ENCODE assay signal across 8 mouse cellular contexts in the genomic region with DNA sequence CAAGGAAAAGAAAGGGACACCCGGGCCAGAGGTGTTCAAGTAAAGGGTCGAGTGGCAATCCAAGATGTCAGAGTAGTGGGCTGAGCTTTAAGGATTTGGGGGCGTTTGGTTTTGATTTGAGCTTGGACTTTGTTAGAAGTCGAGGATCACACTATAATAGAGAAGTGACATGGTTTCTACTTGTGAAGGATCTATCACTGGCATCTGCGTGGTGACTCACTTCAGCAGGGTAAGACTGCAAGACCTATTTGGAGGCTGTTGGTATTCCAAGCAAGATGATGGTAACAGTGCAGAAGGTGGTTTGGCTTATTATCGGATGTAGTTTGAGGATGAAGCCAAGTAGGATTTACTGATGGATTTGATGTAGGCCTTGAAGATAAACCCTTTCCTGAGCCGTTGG. TPM values are rescaled to one million over a fixed set of nuclear protein-coding genes. Genes with fewer than 3 reads are reported as not detected.
DNase-seq lines count a peak whose midpoint lies in the region; ATAC-seq and TF ChIP-seq lines count a peak whose summit lies in the region.

No protein-coding gene starts in this region.

- H3K4me1 ChIP-seq in heart, adult 2 months (ENCODE audit: control insufficient read depth, insufficient read depth, low read length) = peaks cover 1% of the 10 kb centered on the region
- H3K4me1 ChIP-seq in MEL (ENCODE audit: control insufficient read depth in 1 of 2, insufficient read depth in 2 of 2, low read length in 2 of 2) = peaks cover 0 to 9% of the 10 kb centered on the region in 2 experiments; a peak in 1 of 4 replicates
- peaks cover 20% of the 10 kb centered on the region for H3K4me1 ChIP-seq in hindbrain, embryonic 10.5 days (replicated peaks)
- peaks cover 16% of the 10 kb centered on the region for H3K4me1 ChIP-seq in midbrain, embryonic 12.5 days

- no peak for TF ChIP-seq POLR2A in heart, adult 2 months (IDR thresholded peaks at IDR 0.05; ENCODE audit: insufficient read depth, low read depth, low read length)
- TF ChIP-seq POLR2A in MEL (IDR thresholded peaks at IDR 0.05; ENCODE audit: control insufficient read depth in 1 of 2, insufficient read depth in 1 of 2, low read depth in 1 of 2, low read length in 2 of 2, poor library complexity in 1 of 2) = no peak

- H3K27me3 ChIP-seq in heart, adult 2 months (ENCODE audit: control insufficient read depth, insufficient read depth, low read length) = no peaks in the 10 kb centered on the region
- no peaks in the 10 kb centered on the region for H3K27me3 ChIP-seq in MEL (ENCODE audit: control insufficient read depth in 1 of 2, insufficient read depth in 2 of 2, low read length in 2 of 2)
- no peaks in the 10 kb centered on the region for H3K27me3 ChIP-seq in hindbrain, embryonic 10.5 days (ENCODE audit: insufficient read depth, poor library complexity, severe bottlenecking)
- H3K27me3 ChIP-seq in midbrain, embryonic 12.5 days = peaks cover 12% of the 10 kb centered on the region

- TF ChIP-seq EP300 in heart, adult 2 months (IDR thresholded peaks at IDR 0.05; ENCODE audit: insufficient read depth, low read depth, low read length) = no peak
- TF ChIP-seq EP300 in MEL (IDR thresholded peaks at IDR 0.05; ENCODE audit: low read depth in 1 of 2, low read length in 2 of 2) = no peak

- H3K4me3 ChIP-seq in heart, adult 2 months = peak overlapping the region; percentile 78
- peak overlapping the region; percentile 73 to 95 for H3K4me3 ChIP-seq in MEL (ENCODE audit: control insufficient read depth in 1 of 2, insufficient read depth in 1 of 2, low read depth in 2 of 2, low read length in 2 of 2)
- H3K4me3 ChIP-seq in hindbrain, embryonic 10.5 days = peak overlapping the region; percentile 95
- peak overlapping the region; percentile 93 for H3K4me3 ChIP-seq in midbrain, embryonic 12.5 days

- 37% methylated on average over 7 of the region's 7 CpGs for WGBS in heart, adult 2 months
- 61% methylated on average over 7 of the region's 7 CpGs for WGBS in hindbrain, embryonic 10.5 days
- WGBS in midbrain, embryonic 12.5 days = 55% methylated on average over 7 of the region's 7 CpGs

- H3K79me2 ChIP-seq in heart, adult 2 months (replicated peaks; ENCODE audit: control insufficient read depth, insufficient read depth, low read length) = peaks cover 4% of the 10 kb centered on the region; the same call in 1 of the 2 replicates
- H3K79me2 ChIP-seq in MEL (ENCODE audit: control insufficient read depth, insufficient read depth, low read length, poor library complexity) = peaks cover 30% of the 10 kb centered on the region

- TF ChIP-seq CTCF in heart, adult 2 months (IDR thresholded peaks at IDR 0.05) = no peak
- TF ChIP-seq CTCF in MEL (IDR thresholded peaks at IDR 0.05 in 2 of 3, conservative IDR thresholded peaks at IDR 0.05 in 1 of 3; ENCODE audit: control insufficient read depth in 1 of 3, insufficient read depth in 1 of 3, low read depth in 2 of 3, low read length in 3 of 3, poor library complexity in 1 of 3, severe bottlenecking in 1 of 3) = no peak

- no peak for ATAC-seq in midbrain, embryonic 12.5 days (ENCODE audit: low FRiP score, low read depth)

- H3K36me3 ChIP-seq in heart, adult 2 months (ENCODE audit: control insufficient read depth, insufficient read depth, low read length) = peaks cover 5% of the 10 kb centered on the region
- peaks cover 7 to 8% of the 10 kb centered on the region in 2 experiments for H3K36me3 ChIP-seq in MEL (ENCODE audit: control insufficient read depth in 1 of 2, insufficient read depth in 2 of 2, low read length in 2 of 2)
- peaks cover 27% of the 10 kb centered on the region for H3K36me3 ChIP-seq in hindbrain, embryonic 10.5 days
- peaks cover 26% of the 10 kb centered on the region for H3K36me3 ChIP-seq in midbrain, embryonic 12.5 days

- peak overlapping the region; percentile 73 for H3K4me2 ChIP-seq in midbrain, embryonic 12.5 days (replicated peaks)

- intact Hi-C loops in heart, adult 2 months (cut with DNase I) = loop anchor here (2.0 kb wide), 1 partner anchor 47 kb away; the partner anchor contains the start of gene Klhl42

- TF ChIP-seq RAD21 in MEL (IDR thresholded peaks at IDR 0.05; ENCODE audit: low read depth, low read length) = no peak

- DNase-seq in heart, adult 2 months = no peak
- no peak for DNase-seq in heart, adult 9 months (ENCODE audit: low spot score in 2 of 2)
- DNase-seq in MEL (ENCODE audit: low read depth, low spot score) = peak; percentile 72
- no peak for DNase-seq in hindbrain, embryonic 10.5 days (ENCODE audit: low spot score)
- no peak for DNase-seq in adrenal gland, adult 2 months
- DNase-seq in right cerebral cortex, postnatal 4 days = no peak
- DNase-seq in ovary, postnatal 10 days (ENCODE audit: low spot score) = no peak

- H3K9me3 ChIP-seq in MEL (replicated peaks; ENCODE audit: insufficient read depth, low read length) = no peaks in the 10 kb centered on the region
- H3K9me3 ChIP-seq in hindbrain, embryonic 10.5 days = no peaks in the 10 kb centered on the region
- H3K9me3 ChIP-seq in midbrain, embryonic 12.5 days = 0 out of 2 replicates have a peak, but pooled peaks cover 2% of the 10 kb centered on the region

- H3K27ac ChIP-seq in heart, adult 2 months = no peak overlapping the region; the same call in 1 of the 2 replicates
- no peak overlapping the region for H3K27ac ChIP-seq in MEL (ENCODE audit: control insufficient read depth, low read depth, low read length)
- H3K27ac ChIP-seq in hindbrain, embryonic 10.5 days = peak overlapping the region; percentile 98
- H3K27ac ChIP-seq in midbrain, embryonic 12.5 days (replicated peaks) = no peak overlapping the region

- H3K9ac ChIP-seq in heart, adult 2 months (ENCODE audit: low read depth, low read length) = no peak overlapping the region
- peak overlapping the region; percentile 96 for H3K9ac ChIP-seq in MEL (ENCODE audit: control insufficient read depth, low read depth, low read length, poor library complexity, severe bottlenecking)
- H3K9ac ChIP-seq in midbrain, embryonic 12.5 days (replicated peaks) = peak overlapping the region; percentile 91

TF ChIP-seq in MEL, 35 proteins besides CTCF, POLR2A, EP300 and RAD21:
- TF ChIP-seq ZNF384 (IDR thresholded peaks at IDR 0.05; ENCODE audit: low read depth, low read length) (no peak), CHD1 (IDR thresholded peaks at IDR 0.05; ENCODE audit: low read depth, low read length) (no peak), SMC3 (IDR thresholded peaks at IDR 0.05; ENCODE audit: low read depth, low read length) (no peak), HCFC1 (IDR thresholded peaks at IDR 0.05; ENCODE audit: low read depth, low read length) (no peak), JUND (IDR thresholded peaks at IDR 0.05; ENCODE audit: low read depth, low read length) (0 out of 2 replicates have a peak, but pooled peaks have one; percentile 38), KAT2A (conservative IDR thresholded peaks at IDR 0.05; ENCODE audit: low read depth, low read length) (no peak)
TF ChIP-seq in MEL: peak in this region for 1.

RNA-seq across cellular contexts. Expression of gene Mrps35, which starts 1.1 kb away (rescaled TPM):
- 100 to 1,000 TPM; 168 to 170 TPM for total RNA-seq in heart, adult 2 months (2021)
- 28.7 and 38.2 TPM in 2 replicates for polyA plus RNA-seq in heart, adult 2 months (2012; rRNA removed)
- 97.0 and 99.0 TPM in 2 replicates for total RNA-seq in MEL (2012; rRNA removed)
- 100 to 1,000 TPM in 1 of 2 experiments, not detected in 1; 148 TPM for polyA plus RNA-seq in MEL (2012; ENCODE audit: insufficient read depth in 1 of 2, insufficient read length in 2 of 2, low read depth in 1 of 2, low replicate concordance in 2 of 2, missing spikeins in 1 of 2)
- polyA plus RNA-seq in hindbrain, embryonic 10.5 days (2016; fragmentation: Nextera tagmentation; extraction: Ambion mirVana) = 104 and 106 TPM in 2 replicates
- polyA plus RNA-seq in midbrain, embryonic 12.5 days (2016; fragmentation: Nextera tagmentation; extraction: Ambion mirVana) = 70.6 and 83.0 TPM in 2 replicates
- total RNA-seq in adrenal gland, adult 2 months (2021) = 100 to 1,000 TPM in 1 of 2 experiments, 10 to 100 TPM in 1; 62.7 to 106 TPM
- polyA plus RNA-seq in adrenal gland, adult 2 months (2012; rRNA removed) = 5.9 and 6.7 TPM in 2 replicates

RNA-seq across cellular contexts. Expression of gene Rep15, which starts 11.2 kb away (rescaled TPM):
- total RNA-seq in heart, adult 2 months (2021) = under 1 TPM; 0.86 to 0.96 TPM
- 0.12 and 0.56 TPM in 2 replicates for polyA plus RNA-seq in heart, adult 2 months (2012; rRNA removed)
- 0.31 and 0.36 TPM in 2 replicates for total RNA-seq in MEL (2012; rRNA removed)
- polyA plus RNA-seq in MEL (2012; ENCODE audit: insufficient read depth in 1 of 2, insufficient read length in 2 of 2, low read depth in 1 of 2, low replicate concordance in 2 of 2, missing spikeins in 1 of 2) = under 1 TPM in 1 of 2 experiments, not detected in 1; 0.43 TPM
- 0.50 and 0.97 TPM in 2 replicates for polyA plus RNA-seq in hindbrain, embryonic 10.5 days (2016; fragmentation: Nextera tagmentation; extraction: Ambion mirVana)
- 0.42 and 0.81 TPM in 2 replicates for polyA plus RNA-seq in midbrain, embryonic 12.5 days (2016; fragmentation: Nextera tagmentation; extraction: Ambion mirVana)
- 1 to 10 TPM in 1 of 2 experiments, under 1 TPM in 1; 0.72 to 1.3 TPM for total RNA-seq in adrenal gland, adult 2 months (2021)
- 0.08 and 0.15 TPM in 2 replicates for polyA plus RNA-seq in adrenal gland, adult 2 months (2012; rRNA removed)

RNA-seq across cellular contexts. Expression of gene Mansc4, which starts 43.2 kb away (rescaled TPM):
- not detected for total RNA-seq in heart, adult 2 months (2021)
- polyA plus RNA-seq in heart, adult 2 months (2012; rRNA removed) = not detected in 2 replicates
- total RNA-seq in MEL (2012; rRNA removed) = not detected in 2 replicates
- polyA plus RNA-seq in MEL (2012; ENCODE audit: insufficient read depth in 1 of 2, insufficient read length in 2 of 2, low read depth in 1 of 2, low replicate concordance in 2 of 2, missing spikeins in 1 of 2) = under 1 TPM in 1 of 2 experiments, not detected in 1; 0.21 TPM
- 0.63 and 1.00 TPM in 2 replicates for polyA plus RNA-seq in hindbrain, embryonic 10.5 days (2016; fragmentation: Nextera tagmentation; extraction: Ambion mirVana)
- polyA plus RNA-seq in midbrain, embryonic 12.5 days (2016; fragmentation: Nextera tagmentation; extraction: Ambion mirVana) = 0.21 and 0.32 TPM in 2 replicates
- not detected for total RNA-seq in adrenal gland, adult 2 months (2021)
- 0.52 and 0.54 TPM in 2 replicates for polyA plus RNA-seq in adrenal gland, adult 2 months (2012; rRNA removed)

RNA-seq across cellular contexts. Expression of gene Klhl42, which starts 47.5 kb away (rescaled TPM):
- 1 to 10 TPM; 4.7 to 5.8 TPM for total RNA-seq in heart, adult 2 months (2021)
- polyA plus RNA-seq in heart, adult 2 months (2012; rRNA removed) = 4.0 and 5.1 TPM in 2 replicates
- 7.3 and 10.9 TPM in 2 replicates for total RNA-seq in MEL (2012; rRNA removed)
- polyA plus RNA-seq in MEL (2012; ENCODE audit: insufficient read depth in 1 of 2, insufficient read length in 2 of 2, low read depth in 1 of 2, low replicate concordance in 2 of 2, missing spikeins in 1 of 2) = 1 to 10 TPM in 1 of 2 experiments, not detected in 1; 8.2 TPM
- 6.5 and 7.1 TPM in 2 replicates for polyA plus RNA-seq in hindbrain, embryonic 10.5 days (2016; fragmentation: Nextera tagmentation; extraction: Ambion mirVana)
- polyA plus RNA-seq in midbrain, embryonic 12.5 days (2016; fragmentation: Nextera tagmentation; extraction: Ambion mirVana) = 8.2 and 9.0 TPM in 2 replicates
- total RNA-seq in adrenal gland, adult 2 months (2021) = 10 to 100 TPM; 20.9 to 21.3 TPM
- polyA plus RNA-seq in adrenal gland, adult 2 months (2012; rRNA removed) = 16.4 and 20.6 TPM in 2 replicates
